Mouse (Mus musculus): ENCODE measurements around the gene Mipep. TPM values are rescaled to one million over a fixed set of nuclear protein-coding genes. Genes with fewer than 3 reads are reported as not detected.

The Mipep gene
- total and polyA plus RNA-seq, 3 experiments, result 19.1 to 26.4 TPM; not detected in 1

DNA sequence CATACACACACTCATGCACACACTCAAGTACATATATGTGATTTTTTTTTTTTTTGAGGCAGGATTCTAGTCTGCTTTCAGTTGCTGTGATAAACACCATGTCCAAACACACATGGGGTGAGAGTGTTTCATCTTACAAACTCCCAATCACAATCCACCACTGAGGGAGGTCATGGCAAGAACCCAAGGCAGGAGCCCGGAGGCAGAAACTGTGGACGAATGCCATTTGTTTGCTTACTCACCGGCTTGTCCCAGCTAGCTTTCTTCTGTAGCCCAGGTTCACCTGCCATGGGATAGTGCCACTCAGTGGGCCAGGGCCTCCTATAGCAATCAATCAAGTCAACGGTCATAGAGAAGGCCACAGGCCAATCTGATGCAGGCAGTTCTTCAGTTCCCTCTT is 125.0 kb downstream of the Mipep start:
- Histone ChIP-seq H3K79me2 (ENCODE audit: control insufficient read depth, insufficient read depth, low read length, poor library complexity) (no peaks in the 10 kb centered on the region), H3K27me3 (ENCODE audit: control insufficient read depth in 1 of 2, insufficient read depth in 2 of 2, low read length in 2 of 2) (no peaks in the 10 kb centered on the region), H3K27ac (ENCODE audit: control insufficient read depth, low read depth, low read length) (no peak overlapping the region), H3K4me3 (ENCODE audit: control insufficient read depth in 1 of 2, insufficient read depth in 1 of 2, low read depth in 2 of 2, low read length in 2 of 2) (no peak overlapping the region), H3K9ac (ENCODE audit: control insufficient read depth, low read depth, low read length, poor library complexity, severe bottlenecking) (no peak overlapping the region), H3K4me1 (ENCODE audit: control insufficient read depth in 1 of 2, insufficient read depth in 2 of 2, low read length in 2 of 2) (no peaks in the 10 kb centered on the region), H3K9me3 (replicated peaks; ENCODE audit: insufficient read depth, low read length) (no peaks in the 10 kb centered on the region), H3K36me3 (ENCODE audit: control insufficient read depth in 1 of 2, insufficient read depth in 2 of 2, low read length in 2 of 2) (no peaks in the 10 kb centered on the region)
- TF ChIP-seq BHLHE40 (IDR thresholded peaks at IDR 0.05; ENCODE audit: borderline replicate concordance, low read depth, low read length) (no peak), RAD21 (IDR thresholded peaks at IDR 0.05; ENCODE audit: low read depth, low read length) (no peak), ZMIZ1 (IDR thresholded peaks at IDR 0.05; ENCODE audit: low read depth, low read length) (no peak), MYC (IDR thresholded peaks at IDR 0.05; ENCODE audit: low read depth, low read length) (no peak), CHD1 (IDR thresholded peaks at IDR 0.05; ENCODE audit: low read depth, low read length) (no peak), E2F4 (IDR thresholded peaks at IDR 0.05; ENCODE audit: borderline replicate concordance, low read depth, low read length) (no peak), NELFE (IDR thresholded peaks at IDR 0.05; ENCODE audit: low read depth, low read length) (no peak), POLR2A (IDR thresholded peaks at IDR 0.05; ENCODE audit: control insufficient read depth in 1 of 2, insufficient read depth in 1 of 2, low read depth in 1 of 2, low read length in 2 of 2, poor library complexity in 1 of 2) (no peak), MXI1 (IDR thresholded peaks at IDR 0.05; ENCODE audit: low read depth, low read length) (no peak), USF1 (IDR thresholded peaks at IDR 0.05; ENCODE audit: low read depth, low read length) (no peak), NRF1 (IDR thresholded peaks at IDR 0.05; ENCODE audit: insufficient read depth, low read depth, low read length, poor library complexity, severe bottlenecking) (no peak), POLR2AphosphoS2 (IDR thresholded peaks at IDR 0.05; ENCODE audit: low read length) (no peak), ETS1 (IDR thresholded peaks at IDR 0.05; ENCODE audit: low read depth, low read length) (no peak), MYB (IDR thresholded peaks at IDR 0.05; ENCODE audit: low read depth, low read length) (no peak), GATA1 (IDR thresholded peaks at IDR 0.05; ENCODE audit: low read depth, low read length) (no peak)
- DNase-seq (ENCODE audit: low read depth, low spot score), result no peak

DNA sequence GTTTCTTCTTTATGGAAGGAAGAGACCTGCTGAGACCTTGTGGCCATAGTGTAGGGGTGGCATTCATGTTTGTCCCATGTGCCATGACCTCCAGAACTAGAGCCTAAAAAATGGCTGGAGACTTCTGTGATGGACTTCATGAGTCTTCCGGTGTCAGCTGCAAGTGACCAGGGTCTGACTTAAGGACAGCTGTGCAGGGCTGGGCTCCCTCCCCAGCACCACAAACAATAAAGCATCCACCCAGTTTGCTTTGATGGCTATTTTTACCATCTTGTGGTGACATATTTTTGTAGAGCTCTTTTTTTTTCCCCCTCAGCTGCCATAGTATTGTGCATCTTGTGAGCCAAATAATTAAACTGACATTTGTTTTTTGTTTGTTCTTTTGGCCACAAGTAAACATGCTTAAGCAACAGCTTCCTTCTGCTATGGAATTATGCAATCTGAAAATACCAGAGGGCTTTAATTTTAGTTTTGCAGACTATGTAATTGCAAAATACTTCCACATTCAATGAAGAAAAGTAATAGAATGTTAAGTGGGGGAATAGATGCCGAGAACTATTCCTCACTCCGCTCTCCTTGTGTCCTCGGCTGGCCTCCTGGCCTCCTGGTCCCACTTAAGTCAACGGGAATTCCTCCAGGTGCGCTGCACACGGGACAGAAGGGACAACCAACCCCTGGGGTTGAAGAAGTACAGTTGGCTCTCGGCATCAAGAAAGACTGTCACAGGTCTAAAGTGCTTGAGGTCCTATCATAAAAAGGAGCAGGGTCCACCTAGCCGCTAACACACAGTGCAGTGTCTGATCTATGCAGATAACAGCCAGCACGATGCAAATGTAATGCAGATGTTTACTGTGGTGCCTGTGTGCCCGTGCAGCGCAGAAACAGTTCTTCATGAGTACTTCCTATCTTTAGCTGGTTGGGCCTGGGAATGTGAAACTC is 126.4 kb downstream of the Mipep start:
- no peak overlapping the region for H3K9ac ChIP-seq (ENCODE audit: control insufficient read depth, low read depth, low read length, poor library complexity, severe bottlenecking)
- H3K9me3 ChIP-seq (replicated peaks; ENCODE audit: insufficient read depth, low read length), result no peaks in the 10 kb centered on the region
- no peaks in the 10 kb centered on the region for H3K36me3 ChIP-seq (ENCODE audit: control insufficient read depth in 1 of 2, insufficient read depth in 2 of 2, low read length in 2 of 2)
- no peak overlapping the region for H3K27ac ChIP-seq (ENCODE audit: control insufficient read depth, low read depth, low read length)
- H3K27me3 ChIP-seq (ENCODE audit: control insufficient read depth in 1 of 2, insufficient read depth in 2 of 2, low read length in 2 of 2), result no peaks in the 10 kb centered on the region
- DNase-seq (ENCODE audit: low read depth, low spot score), result no peak
- TF ChIP-seq GABPA (IDR thresholded peaks at IDR 0.05; ENCODE audit: low read depth, low read length) (no peak), POLR2A (IDR thresholded peaks at IDR 0.05; ENCODE audit: control insufficient read depth in 1 of 2, insufficient read depth in 1 of 2, low read depth in 1 of 2, low read length in 2 of 2, poor library complexity in 1 of 2) (no peak), MAZ (IDR thresholded peaks at IDR 0.05; ENCODE audit: low read depth, low read length) (no peak), RAD21 (IDR thresholded peaks at IDR 0.05; ENCODE audit: low read depth, low read length) (no peak), NRF1 (IDR thresholded peaks at IDR 0.05; ENCODE audit: insufficient read depth, low read depth, low read length, poor library complexity, severe bottlenecking) (no peak), USF2 (IDR thresholded peaks at IDR 0.05; ENCODE audit: borderline replicate concordance in 1 of 2, insufficient read depth in 1 of 2, low read depth in 1 of 2, low read length in 2 of 2) (no peak), CHD1 (IDR thresholded peaks at IDR 0.05; ENCODE audit: low read depth, low read length) (no peak), BHLHE40 (IDR thresholded peaks at IDR 0.05; ENCODE audit: borderline replicate concordance, low read depth, low read length) (no peak), ZMIZ1 (IDR thresholded peaks at IDR 0.05; ENCODE audit: low read depth, low read length) (no peak), CHD2 (IDR thresholded peaks at IDR 0.05; ENCODE audit: low read length) (no peak), GATA1 (IDR thresholded peaks at IDR 0.05; ENCODE audit: low read depth, low read length) (no peak), ZNF384 (IDR thresholded peaks at IDR 0.05; ENCODE audit: low read depth, low read length) (no peak), POLR2AphosphoS2 (IDR thresholded peaks at IDR 0.05; ENCODE audit: low read length) (no peak), MYC (IDR thresholded peaks at IDR 0.05; ENCODE audit: low read depth, low read length) (no peak)
- H3K4me1 ChIP-seq (ENCODE audit: control insufficient read depth in 1 of 2, insufficient read depth in 2 of 2, low read length in 2 of 2), result no peaks in the 10 kb centered on the region
- no peaks in the 10 kb centered on the region for H3K79me2 ChIP-seq (ENCODE audit: control insufficient read depth, insufficient read depth, low read length, poor library complexity)
- H3K4me3 ChIP-seq (ENCODE audit: control insufficient read depth in 1 of 2, insufficient read depth in 1 of 2, low read depth in 2 of 2, low read length in 2 of 2), result no peak overlapping the region

All from MEL (cell line).